Mouse (Mus musculus) cortical plate, adult 2 months (tissue): Measurements from ENCODE around the gene Gdf1.

Experiments
- CTCF ChIP-seq: fragments of 200-500 bp; IDR thresholded peaks from 2 replicates; pipeline ENCODE4 v1.5.1; 2011; ENCODE audit warnings: mild to moderate bottlenecking, control low read depth, low read length; ENCODE audit not compliant: insufficient read depth; ENCODE audit errors: extremely low read depth
- POLR2A ChIP-seq: fragments of 200-500 bp; IDR thresholded peaks from 2 replicates; pipeline ENCODE4 v1.6.1; 2011; ENCODE audit warnings: mild to moderate bottlenecking, low read length, control low read depth; ENCODE audit not compliant: insufficient read depth; ENCODE audit errors: extremely low read depth

- TF ChIP-seq CTCF (no peak), POLR2A (no peak)
These were observed at the start of gene Gdf1 for GRCm38 (mm10) chr8:70329124-70329834.
